Mouse (Mus musculus): ENCODE measurements around the gene Exosc5. TPM values are rescaled to one million over a fixed set of nuclear protein-coding genes. Genes with fewer than 3 reads are reported as not detected.

Exosc5 gene
- total and polyA plus RNA-seq, 3 experiments = 109 to 134 TPM; not detected in 1

- peaks cover 27% of the 10 kb centered on the region for H3K79me2 ChIP-seq (ENCODE audit: control insufficient read depth, insufficient read depth, low read length, poor library complexity)
- no peaks in the 10 kb centered on the region for H3K9me3 ChIP-seq (replicated peaks; ENCODE audit: insufficient read depth, low read length)
- H3K27me3 ChIP-seq (ENCODE audit: control insufficient read depth in 1 of 2, insufficient read depth in 2 of 2, low read length in 2 of 2) = no peaks in the 10 kb centered on the region
- H3K9ac ChIP-seq (ENCODE audit: control insufficient read depth, low read depth, low read length, poor library complexity, severe bottlenecking) = peak within 1 kb of the TSS; percentile 87
- peak within 1 kb of the TSS; percentile 61 to 78 for H3K4me3 ChIP-seq (ENCODE audit: control insufficient read depth in 1 of 2, insufficient read depth in 1 of 2, low read depth in 2 of 2, low read length in 2 of 2)
- peak; percentile 99 for DNase-seq (ENCODE audit: low read depth, low spot score)
- H3K36me3 ChIP-seq (ENCODE audit: control insufficient read depth in 1 of 2, insufficient read depth in 2 of 2, low read length in 2 of 2) = peaks cover 0 to 52% of the 10 kb centered on the region in 2 experiments; a peak in 2 of 4 replicates
- H3K4me1 ChIP-seq (ENCODE audit: control insufficient read depth in 1 of 2, insufficient read depth in 2 of 2, low read length in 2 of 2) = peaks cover 17 to 59% of the 10 kb centered on the region in 2 experiments
- peak within 1 kb of the TSS; percentile 99 for H3K27ac ChIP-seq (ENCODE audit: control insufficient read depth, low read depth, low read length)
- TF ChIP-seq TBP (IDR thresholded peaks at IDR 0.05; ENCODE audit: low read depth, low read length) (peak; percentile 81), E2F4 (IDR thresholded peaks at IDR 0.05; ENCODE audit: borderline replicate concordance, low read depth, low read length) (no peak), RAD21 (IDR thresholded peaks at IDR 0.05; ENCODE audit: low read depth, low read length) (no peak), TAL1 (IDR thresholded peaks at IDR 0.05; ENCODE audit: low read length) (peak; percentile 94), POLR2A (IDR thresholded peaks at IDR 0.05; ENCODE audit: control insufficient read depth in 1 of 2, insufficient read depth in 1 of 2, low read depth in 1 of 2, low read length in 2 of 2, poor library complexity in 1 of 2) (peak; percentile 82 to 85), UBTF (IDR thresholded peaks at IDR 0.05; ENCODE audit: borderline replicate concordance, insufficient read depth, low read depth, low read length) (no peak), GATA1 (IDR thresholded peaks at IDR 0.05; ENCODE audit: low read depth, low read length) (peak; percentile 97)
These were observed 21.7 kb downstream of the Exosc5 start, which contains the start of gene B9d2 for GRCm38 (mm10) chr7:25680514-25681258. B9d2 (plus strand) TSS chr7:25680780.

- Histone ChIP-seq H3K4me3 (ENCODE audit: control insufficient read depth in 1 of 2, insufficient read depth in 1 of 2, low read depth in 2 of 2, low read length in 2 of 2) (peak overlapping the region; percentile 43 to 46), H3K9ac (ENCODE audit: control insufficient read depth, low read depth, low read length, poor library complexity, severe bottlenecking) (peak overlapping the region; percentile 81), H3K27me3 (ENCODE audit: control insufficient read depth in 1 of 2, insufficient read depth in 2 of 2, low read length in 2 of 2) (no peaks in the 10 kb centered on the region), H3K27ac (ENCODE audit: control insufficient read depth, low read depth, low read length) (peak overlapping the region; percentile 99), H3K4me1 (ENCODE audit: control insufficient read depth in 1 of 2, insufficient read depth in 2 of 2, low read length in 2 of 2) (peaks cover 17 to 68% of the 10 kb centered on the region in 2 experiments), H3K36me3 (ENCODE audit: control insufficient read depth in 1 of 2, insufficient read depth in 2 of 2, low read length in 2 of 2) (peaks cover 0 to 60% of the 10 kb centered on the region in 2 experiments; a peak in 2 of 4 replicates), H3K79me2 (ENCODE audit: control insufficient read depth, insufficient read depth, low read length, poor library complexity) (peaks cover 35% of the 10 kb centered on the region), H3K9me3 (replicated peaks; ENCODE audit: insufficient read depth, low read length) (no peaks in the 10 kb centered on the region)
- TF ChIP-seq CTCF (IDR thresholded peaks at IDR 0.05 in 2 of 3, conservative IDR thresholded peaks at IDR 0.05 in 1 of 3; ENCODE audit: control insufficient read depth in 1 of 3, insufficient read depth in 1 of 3, low read depth in 2 of 3, low read length in 3 of 3, poor library complexity in 1 of 3, severe bottlenecking in 1 of 3) = no peak
- TF ChIP-seq USF1 (IDR thresholded peaks at IDR 0.05; ENCODE audit: low read depth, low read length) = no peak
- no peak for TF ChIP-seq GABPA (IDR thresholded peaks at IDR 0.05; ENCODE audit: low read depth, low read length)
- TF ChIP-seq POLR2A (IDR thresholded peaks at IDR 0.05; ENCODE audit: control insufficient read depth in 1 of 2, insufficient read depth in 1 of 2, low read depth in 1 of 2, low read length in 2 of 2, poor library complexity in 1 of 2) = 0 out of 4 replicates have a peak, but pooled peaks of 1 of the 2 experiments have one; percentile 43
- no peak for TF ChIP-seq RCOR1 (IDR thresholded peaks at IDR 0.05; ENCODE audit: low read depth, low read length)
- no peak for TF ChIP-seq JUND (IDR thresholded peaks at IDR 0.05; ENCODE audit: low read depth, low read length)
- DNase-seq (ENCODE audit: low read depth, low spot score) = peak; percentile 68
These were observed 22.6 kb downstream of the Exosc5 start for GRCm38 (mm10) chr7:25681341-25682231.
